Mouse (Mus musculus) myocyte (in vitro differentiated cells): ENCODE data around the gene Senp2. TPM values are rescaled to one million over a fixed set of nuclear protein-coding genes. Genes with fewer than 3 reads are reported as not detected.

Experiments used
- H3K27me3 ChIP-seq: one replicate; pipeline ENCODE4 v1.6.1; 2011; ENCODE audit not compliant: control insufficient read depth, insufficient read depth, insufficient read length
- H3K36me3 ChIP-seq: one replicate; pipeline ENCODE4 v1.6.1; 2011; ENCODE audit not compliant: control insufficient read depth, insufficient read depth
- H3K4me2 ChIP-seq: one replicate; pipeline ENCODE4 v1.6.1; 2011; ENCODE audit warnings: low read depth, control low read depth
- H3K4me3 ChIP-seq: one replicate; pipeline ENCODE4 v1.5.1; 2011; ENCODE audit warnings: mild to moderate bottlenecking, control low read depth, moderate library complexity
- H3K79me2 ChIP-seq: one replicate; pipeline ENCODE4 v1.6.1; 2011; ENCODE audit not compliant: control insufficient read depth, insufficient read depth
- H3ac ChIP-seq: one replicate; pipeline ENCODE4 v1.6.1; 2011; ENCODE audit not compliant: control insufficient read depth, insufficient read length
- CEBPB ChIP-seq: IDR thresholded peaks from 2 replicates; pipeline ENCODE4 v1.6.1; 2011; ENCODE audit warnings: mild to moderate bottlenecking, moderate library complexity; ENCODE audit not compliant: poor library complexity, insufficient read depth, severe bottlenecking
- E2F4 ChIP-seq: IDR thresholded peaks from one replicate; pipeline ENCODE4 v1.6.1; 2011; ENCODE audit warnings: mild to moderate bottlenecking, control low read depth, moderate library complexity; ENCODE audit not compliant: insufficient read depth
- MAX ChIP-seq: IDR thresholded peaks from one replicate; pipeline ENCODE4 v1.6.1; 2011; ENCODE audit warnings: low read depth, mild to moderate bottlenecking, control low read depth
- MYOD1 ChIP-seq, 3 experiments: IDR thresholded peaks; one replicate each; pipeline ENCODE4 v1.6.1; 2011; ENCODE audit warnings: control low read depth in 2 of 3, low read depth in 2 of 3, mild to moderate bottlenecking in 2 of 3, moderate library complexity in 1 of 3; ENCODE audit not compliant: insufficient read length in 2 of 3, control insufficient read depth in 1 of 3
- MYOG ChIP-seq, 3 experiments: IDR thresholded peaks; one replicate each; pipeline ENCODE4 v1.6.1; 2011; ENCODE audit warnings: control low read depth in 2 of 3, low read depth in 2 of 3, mild to moderate bottlenecking in 2 of 3; ENCODE audit not compliant: insufficient read length in 2 of 3, control insufficient read depth in 1 of 3, insufficient read depth in 1 of 3
- POLR2A ChIP-seq: IDR thresholded peaks from one replicate; pipeline ENCODE4 v1.6.1; 2011; ENCODE audit warnings: low read depth, mild to moderate bottlenecking, control low read depth, moderate library complexity; ENCODE audit not compliant: insufficient read length
- POLR2AphosphoS2 ChIP-seq: IDR thresholded peaks from one replicate; pipeline ENCODE4 v1.6.1; 2011; ENCODE audit warnings: low read depth, control low read depth; ENCODE audit not compliant: insufficient read length
- REST ChIP-seq: IDR thresholded peaks from one replicate; pipeline ENCODE4 v1.6.1; 2011; ENCODE audit warnings: mild to moderate bottlenecking, control low read depth, moderate library complexity; ENCODE audit not compliant: insufficient read depth, insufficient read length
- SRF ChIP-seq: IDR thresholded peaks from one replicate; pipeline ENCODE4 v1.6.1; 2011; ENCODE audit warnings: low read depth; ENCODE audit not compliant: control insufficient read depth, insufficient read length
- TCF12 ChIP-seq: IDR thresholded peaks from one replicate; pipeline ENCODE4 v1.6.1; 2011; ENCODE audit warnings: mild to moderate bottlenecking, control low read depth; ENCODE audit not compliant: poor library complexity, insufficient read depth, severe bottlenecking
- TCF3 ChIP-seq: IDR thresholded peaks from one replicate; pipeline ENCODE4 v1.6.1; 2011; ENCODE audit warnings: low read depth, control low read depth; ENCODE audit not compliant: insufficient read length
- USF1 ChIP-seq: IDR thresholded peaks from one replicate; pipeline ENCODE4 v1.6.1; 2011; ENCODE audit warnings: low read depth, mild to moderate bottlenecking, control low read depth, moderate library complexity
- polyA plus RNA-seq: library from polyadenylated mRNA; unstranded; fragments of >200 nt; fragmentation: generic; extraction: Trizol; gene quantifications from one replicate; pipeline ENCODE4 v1.2.1, GENCODE M21; 2012; ENCODE audit warnings: missing spikeins

Senp2 gene
- polyA plus RNA-seq, 1 experiment: 12.0 TPM

GRCm38 (mm10) chr16:22076620-22076941 lies 67.3 kb downstream of the Senp2 start:
- H3K4me2 ChIP-seq: peak overlapping the region; percentile 63
- H3K36me3 ChIP-seq: peaks cover 19% of the 10 kb centered on the region
- TF ChIP-seq MYOG (IDR thresholded peaks at IDR 0.05; ENCODE audit: control insufficient read depth in 1 of 3, insufficient read depth in 1 of 3, insufficient read length in 2 of 3, low read depth in 2 of 3) (no peak), CEBPB (peak; percentile 18; the same call in 1 of the 2 replicates)
- H3K27me3 ChIP-seq: no peaks in the 10 kb centered on the region
- H3K4me3 ChIP-seq: no peak overlapping the region
- H3ac ChIP-seq: no peak overlapping the region
- no peaks in the 10 kb centered on the region for H3K79me2 ChIP-seq

DNA sequence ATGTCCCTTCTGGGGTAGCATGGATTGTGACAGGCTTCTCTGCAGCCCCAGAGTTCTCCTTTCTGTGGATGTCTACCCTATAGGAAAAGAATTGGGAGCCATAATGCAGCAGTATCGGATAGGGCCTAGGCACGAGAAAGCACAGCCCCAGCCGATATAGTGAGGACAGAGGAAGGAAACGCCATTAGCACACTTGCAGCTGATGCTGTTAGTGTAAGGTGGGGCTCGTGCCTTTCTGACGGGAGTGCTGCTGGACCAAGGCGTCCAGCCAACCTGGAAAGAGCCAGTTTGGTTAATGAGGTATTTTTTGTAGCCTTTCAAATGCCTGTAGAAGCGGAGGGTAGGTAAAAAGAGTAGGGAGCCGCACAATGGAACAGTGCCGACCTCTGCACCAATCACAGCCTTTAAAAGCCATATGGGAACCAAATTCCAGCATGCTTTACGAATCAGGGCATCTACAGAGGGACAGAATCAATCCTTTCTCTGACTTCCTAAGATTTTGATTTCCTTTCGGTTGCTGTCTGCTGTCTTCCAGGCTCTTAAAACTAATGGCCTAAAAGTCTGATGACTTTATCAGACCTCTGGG lies 70.9 kb downstream of the Senp2 start:
- TF ChIP-seq TCF12 (no peak), CEBPB (no peak), REST (no peak)
- Histone ChIP-seq H3K4me3 (no peak overlapping the region), H3K79me2 (no peaks in the 10 kb centered on the region), H3K27me3 (no peaks in the 10 kb centered on the region), H3K36me3 (peaks cover 20% of the 10 kb centered on the region), H3ac (no peak overlapping the region), H3K4me2 (no peak overlapping the region)

DNA sequence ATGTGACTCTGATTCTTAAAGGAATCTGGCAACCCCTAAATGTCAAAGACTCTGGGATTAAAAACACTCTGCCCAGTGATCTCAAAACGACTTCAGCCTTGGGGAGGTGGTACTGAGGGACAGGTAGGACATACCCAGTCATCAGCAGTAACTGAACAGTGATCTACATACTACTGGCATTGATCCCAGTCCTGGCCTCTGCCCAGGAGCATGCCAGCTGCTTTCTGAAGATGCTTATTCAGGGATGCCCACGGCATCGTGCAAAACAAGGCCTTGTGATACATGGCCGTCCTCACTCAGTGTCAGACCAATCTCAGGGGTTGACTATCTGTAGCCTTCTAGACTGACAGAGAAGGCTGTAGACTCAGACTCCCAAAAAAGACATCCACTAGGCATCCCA lies 76.1 kb downstream of the Senp2 start:
- Histone ChIP-seq H3K4me2 (no peak overlapping the region), H3ac (no peak overlapping the region), H3K79me2 (peaks cover 4% of the 10 kb centered on the region), H3K36me3 (peaks cover 4% of the 10 kb centered on the region), H3K4me3 (no peak overlapping the region), H3K27me3 (no peaks in the 10 kb centered on the region)
- TF ChIP-seq MYOG (IDR thresholded peaks at IDR 0.05; ENCODE audit: control insufficient read depth in 1 of 3, insufficient read depth in 1 of 3, insufficient read length in 2 of 3, low read depth in 2 of 3): no peak
- TF ChIP-seq REST: no peak
- no peak for TF ChIP-seq TCF12
- TF ChIP-seq MAX: no peak
- no peak for TF ChIP-seq USF1
- TF ChIP-seq CEBPB: no peak

DNA sequence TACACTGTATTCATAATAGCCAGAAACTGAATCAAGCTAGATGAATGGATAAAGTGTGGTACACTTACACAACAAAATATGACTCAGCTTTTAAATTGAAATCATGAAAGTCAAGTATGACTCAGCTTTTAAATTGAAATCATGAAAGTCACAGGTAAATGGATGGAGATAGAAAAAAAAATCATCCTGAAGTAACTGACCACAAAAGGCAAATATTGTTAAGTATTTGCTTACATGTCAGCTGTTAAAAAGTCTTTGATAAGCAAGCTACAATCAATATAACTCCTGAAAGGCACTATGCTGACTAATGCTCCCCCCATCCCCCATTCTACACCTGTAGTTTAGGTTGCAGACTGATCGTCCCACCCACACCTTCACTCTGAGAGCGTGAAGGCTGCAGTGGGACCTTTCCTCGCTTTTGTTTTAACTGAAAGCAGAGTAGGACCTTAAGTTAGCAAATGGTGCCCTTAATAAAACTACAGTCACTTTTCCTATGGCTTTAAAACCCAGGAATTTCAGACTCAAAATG lies 82.0 kb downstream of the Senp2 start:
- Histone ChIP-seq H3K36me3 (no peaks in the 10 kb centered on the region), H3K27me3 (no peaks in the 10 kb centered on the region), H3K79me2 (peaks cover 20% of the 10 kb centered on the region), H3ac (no peak overlapping the region), H3K4me2 (no peak overlapping the region), H3K4me3 (no peak overlapping the region)
- TF ChIP-seq TCF3: no peak
- no peak for TF ChIP-seq USF1
- no peak for TF ChIP-seq SRF
- TF ChIP-seq E2F4: no peak
- TF ChIP-seq POLR2AphosphoS2: no peak
- no peak for TF ChIP-seq POLR2A
- TF ChIP-seq MYOD1 (IDR thresholded peaks at IDR 0.05; ENCODE audit: control insufficient read depth in 1 of 3, insufficient read length in 2 of 3, low read depth in 2 of 3): no peak

- no peak for TF ChIP-seq MAX
- no peak for TF ChIP-seq CEBPB
- TF ChIP-seq POLR2A: no peak
- TF ChIP-seq TCF3: no peak
- TF ChIP-seq POLR2AphosphoS2: no peak
- TF ChIP-seq MYOD1 (IDR thresholded peaks at IDR 0.05; ENCODE audit: control insufficient read depth in 1 of 3, insufficient read length in 2 of 3, low read depth in 2 of 3): no peak
- Histone ChIP-seq H3K79me2 (peaks cover 17% of the 10 kb centered on the region), H3K27me3 (no peaks in the 10 kb centered on the region), H3K4me2 (no peak overlapping the region), H3K36me3 (no peaks in the 10 kb centered on the region), H3ac (no peak overlapping the region), H3K4me3 (no peak overlapping the region)
Observed at GRCm38 (mm10) chr16:22095751-22096150, 86.5 kb downstream of the Senp2 start.

GRCm38 (mm10) chr16:22097659-22098058 lies 88.4 kb downstream of the Senp2 start:
- Histone ChIP-seq H3K4me3 (no peak overlapping the region), H3K27me3 (no peaks in the 10 kb centered on the region), H3ac (no peak overlapping the region), H3K4me2 (no peak overlapping the region), H3K79me2 (peaks cover 8% of the 10 kb centered on the region), H3K36me3 (no peaks in the 10 kb centered on the region)
- TF ChIP-seq TCF12: no peak

Other genes starting within 250 kb of the Senp2 start
- 0.11 TPM for gene Ehhadh, start 221.7 kb upstream of the Senp2 start, polyA plus RNA-seq
- 0.31 TPM for gene Map3k13, start 215.1 kb upstream of the Senp2 start, polyA plus RNA-seq
- gene Tmem41a, start 61.9 kb upstream of the Senp2 start, polyA plus RNA-seq: 16.2 TPM
- gene Liph, start 13.8 kb upstream of the Senp2 start, polyA plus RNA-seq: 0.04 TPM
- 12.2 TPM for gene Igf2bp2, start 153.8 kb downstream of the Senp2 start, polyA plus RNA-seq